Mouse (Mus musculus): ENCODE data around the gene F12. TPM values are rescaled to one million over a fixed set of nuclear protein-coding genes. Genes with fewer than 3 reads are reported as not detected.

The F12 gene
- total RNA-seq, 2 experiments from 2014 or later, result not detected

DNA sequence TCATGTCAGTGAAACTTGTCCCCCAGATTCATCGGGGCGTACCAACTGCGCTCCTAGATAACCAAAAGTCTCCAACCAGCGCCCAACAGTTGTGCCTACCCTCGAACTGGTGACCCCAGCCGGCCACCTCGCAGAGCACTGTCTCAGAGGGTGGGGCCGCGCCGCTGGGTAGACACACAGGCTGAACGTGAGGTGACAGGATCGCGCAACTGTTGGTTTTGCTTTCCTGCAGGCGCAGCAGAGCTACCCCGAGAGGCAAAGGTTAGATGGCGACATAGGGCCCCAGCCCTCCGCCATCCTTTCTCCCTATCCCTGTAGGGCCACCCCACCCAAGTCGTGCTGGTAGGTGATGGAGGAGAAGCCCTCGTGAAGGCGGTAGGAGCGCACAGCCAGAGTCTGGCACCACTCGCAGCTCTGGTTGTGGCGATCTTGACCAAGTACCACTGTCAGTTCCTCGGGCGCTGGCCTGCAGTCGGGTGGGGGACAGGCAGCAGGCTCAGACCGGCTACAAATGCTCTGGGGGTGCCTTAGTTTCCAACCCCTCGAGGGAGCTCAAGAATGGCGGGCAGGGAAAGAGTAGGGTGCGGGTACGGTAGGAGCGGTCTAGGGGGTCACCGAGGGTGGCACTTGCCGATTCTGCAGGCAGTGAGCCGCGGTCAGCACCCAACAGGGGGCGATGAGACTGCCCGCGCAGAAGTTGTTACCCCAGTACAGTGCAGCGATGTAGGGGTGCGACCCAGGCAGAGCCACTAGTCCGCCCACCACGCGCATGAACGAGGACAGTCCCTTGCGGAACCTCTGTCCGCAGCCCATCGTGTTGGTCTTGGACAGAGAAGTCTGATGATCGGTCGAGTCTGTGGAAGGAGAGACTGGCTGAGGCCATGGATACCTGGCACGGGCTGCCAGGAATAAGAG is 6.3 kb downstream of the F12 start:
- intact Hi-C loops (cut with DNase I; ENCODE audit: low total_unique reads), result loop anchor here (2.0 to 5.0 kb wide), 2 partner anchors 49 to 97 kb away; no protein-coding TSS in a partner anchor

DNA sequence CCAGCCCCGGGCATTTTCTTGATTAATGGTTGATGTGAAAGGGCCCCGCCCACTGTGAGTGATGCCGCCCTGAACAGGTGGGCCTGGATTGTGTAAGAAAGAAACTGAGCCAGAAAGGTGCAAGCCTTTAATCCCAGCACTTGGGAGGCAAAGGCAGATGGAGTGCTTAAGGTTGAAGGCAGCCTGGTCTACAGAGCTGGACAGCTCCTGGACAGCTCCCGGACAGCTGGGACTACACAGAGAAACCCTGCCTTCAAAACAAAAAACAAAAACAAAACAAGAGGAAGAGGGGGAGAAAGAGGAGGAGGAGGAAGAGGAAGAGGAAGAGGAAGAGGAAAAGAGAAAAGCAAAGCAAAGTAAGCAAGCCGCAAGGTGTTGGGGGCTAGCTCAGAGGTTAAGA is 7.5 kb downstream of the F12 start:
- intact Hi-C loops (cut with DNase I; ENCODE audit: low total_unique reads), result no loop called here
- no peak for DNase-seq

More for the DNA sequence above, 6.3 kb downstream of the F12 start:
- no peak for DNase-seq

DNA sequence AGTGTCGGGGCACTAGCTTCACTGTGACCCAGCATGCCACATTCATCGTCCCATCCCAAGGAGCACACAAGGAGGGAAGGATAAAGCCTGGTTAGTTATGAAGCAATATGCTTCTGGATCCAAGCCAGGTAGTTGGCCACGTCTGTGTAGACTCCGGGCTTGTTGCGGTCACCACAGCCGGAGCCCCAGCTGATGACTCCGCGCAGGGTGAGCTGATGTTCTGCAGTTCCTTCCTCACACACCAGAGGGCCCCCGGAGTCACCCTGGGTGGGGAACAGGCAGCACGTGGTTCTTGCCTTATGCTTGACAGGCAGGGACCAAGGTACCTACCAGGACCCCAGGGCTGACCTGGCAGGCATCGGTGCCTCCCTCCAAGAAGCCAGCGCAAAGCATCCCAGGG is 8.6 kb downstream of the F12 start:
- intact Hi-C loops (cut with DNase I; ENCODE audit: low total_unique reads), result no loop called here
- DNase-seq, result peak; percentile 88

DNA sequence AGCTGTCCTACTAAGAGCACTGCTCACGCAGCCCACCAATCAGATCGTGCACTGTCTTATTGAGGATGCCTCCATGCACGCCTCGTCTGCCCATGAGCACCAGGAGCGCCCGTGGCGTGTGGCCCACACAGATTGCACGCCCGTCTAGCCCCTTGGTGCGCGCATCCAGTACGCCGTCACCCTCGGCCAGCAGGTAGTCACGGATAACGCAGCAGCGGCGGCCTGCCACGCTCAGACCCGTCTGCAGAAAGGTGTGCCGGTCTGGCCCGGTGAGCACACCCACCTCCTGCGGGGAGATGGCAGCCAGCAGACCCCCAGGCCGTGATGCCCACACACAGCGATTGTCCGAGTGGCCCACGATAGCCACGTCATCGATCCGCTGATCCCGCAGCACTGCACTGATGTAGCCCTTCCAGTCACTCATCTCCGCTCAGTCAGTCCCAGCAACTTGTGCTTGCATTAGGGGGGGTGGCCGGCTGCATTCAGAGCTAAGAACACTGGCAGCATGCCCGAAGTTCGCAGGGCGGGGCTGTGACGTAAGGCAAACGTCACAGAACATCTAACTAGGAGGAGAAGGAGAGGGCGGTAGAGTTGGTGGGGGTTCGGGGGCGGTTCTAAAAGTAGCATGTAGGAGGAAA is 11.7 kb downstream of the F12 start, which contains the start of gene Pfn3:
TSS of gene Pfn3 (minus strand) at position 490 of the 638 bp plus-strand sequence.
- intact Hi-C loops (cut with DNase I; ENCODE audit: low total_unique reads), result no loop called here
- DNase-seq, result peak; percentile 28

DNA sequence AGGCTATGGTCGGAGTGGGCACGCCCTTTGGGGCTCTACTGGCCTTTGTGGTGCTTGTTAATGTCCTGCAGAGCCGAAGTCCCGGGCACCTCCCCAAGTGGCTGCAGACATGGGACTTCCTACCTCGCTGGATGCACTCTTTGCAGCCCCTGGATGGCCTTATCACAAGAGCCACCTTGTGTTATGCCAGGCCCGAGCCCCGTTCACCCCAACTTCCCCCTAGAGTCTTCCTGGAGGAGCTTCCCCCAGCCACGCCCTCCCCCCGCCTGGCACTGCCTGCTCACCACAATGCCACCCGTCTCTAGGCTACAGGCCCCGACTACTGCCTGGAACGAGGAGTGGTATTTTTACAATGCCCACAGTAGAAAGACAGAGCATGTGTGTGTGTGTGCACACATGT is 13.3 kb downstream of the F12 start:
- no peak for DNase-seq
- intact Hi-C loops (cut with DNase I; ENCODE audit: low total_unique reads), result no loop called here

DNA sequence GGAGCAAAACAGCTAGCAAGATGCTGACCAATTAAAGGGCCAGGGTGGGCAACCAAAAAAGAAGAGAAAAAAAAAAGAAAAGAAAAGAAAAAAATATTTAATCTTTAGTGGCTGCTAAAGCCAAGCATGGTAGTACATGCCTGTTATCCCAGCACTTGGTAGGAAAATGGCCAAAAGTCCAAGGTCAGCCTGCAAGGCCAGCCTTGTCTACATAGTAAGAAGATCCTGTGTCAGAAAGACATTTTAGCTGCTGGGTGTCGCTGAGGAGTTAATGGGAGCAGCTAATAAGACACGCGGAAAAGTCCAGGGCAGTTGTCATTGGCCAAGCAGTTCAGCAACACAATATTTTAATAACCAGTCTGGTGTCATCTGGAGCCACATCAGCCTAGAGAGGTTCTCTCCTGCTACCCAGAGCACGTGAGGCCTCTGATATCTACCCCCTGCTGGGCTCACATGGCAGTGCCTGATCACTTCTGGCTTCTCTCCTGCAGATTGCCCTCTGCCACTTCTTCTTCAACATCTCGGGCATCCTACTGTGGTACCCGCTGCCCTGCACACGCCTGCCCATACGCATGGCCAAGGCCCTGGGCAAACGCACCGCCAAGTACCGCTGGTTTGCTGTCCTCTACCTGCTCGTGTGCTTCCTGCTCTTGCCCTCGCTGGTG is 13.8 kb downstream of the F12 start:
- intact Hi-C loops (cut with DNase I; ENCODE audit: low total_unique reads), result no loop called here
- DNase-seq, result no peak

DNA sequence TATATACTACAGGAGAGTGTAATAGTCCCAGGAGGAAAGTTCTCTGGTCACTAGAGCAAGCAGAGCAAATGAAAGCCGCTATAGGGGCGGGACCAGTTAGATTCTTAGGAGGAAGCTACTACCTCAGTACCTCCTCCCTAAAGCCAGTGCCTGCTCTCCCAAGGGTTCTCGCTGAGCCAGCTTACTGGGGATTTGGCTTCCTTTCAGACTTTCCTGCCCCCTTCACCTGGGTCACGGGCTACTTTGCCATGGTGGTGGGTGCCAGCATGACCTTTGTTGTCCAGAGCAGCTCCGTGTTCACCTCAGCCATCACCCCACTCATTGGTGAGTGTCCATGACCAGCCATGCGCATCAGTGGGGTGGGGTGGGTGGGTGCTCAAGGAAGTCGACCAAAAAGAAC is 14.8 kb downstream of the F12 start:
- intact Hi-C loops (cut with DNase I; ENCODE audit: low total_unique reads), result no loop called here
- no peak for DNase-seq

DNA sequence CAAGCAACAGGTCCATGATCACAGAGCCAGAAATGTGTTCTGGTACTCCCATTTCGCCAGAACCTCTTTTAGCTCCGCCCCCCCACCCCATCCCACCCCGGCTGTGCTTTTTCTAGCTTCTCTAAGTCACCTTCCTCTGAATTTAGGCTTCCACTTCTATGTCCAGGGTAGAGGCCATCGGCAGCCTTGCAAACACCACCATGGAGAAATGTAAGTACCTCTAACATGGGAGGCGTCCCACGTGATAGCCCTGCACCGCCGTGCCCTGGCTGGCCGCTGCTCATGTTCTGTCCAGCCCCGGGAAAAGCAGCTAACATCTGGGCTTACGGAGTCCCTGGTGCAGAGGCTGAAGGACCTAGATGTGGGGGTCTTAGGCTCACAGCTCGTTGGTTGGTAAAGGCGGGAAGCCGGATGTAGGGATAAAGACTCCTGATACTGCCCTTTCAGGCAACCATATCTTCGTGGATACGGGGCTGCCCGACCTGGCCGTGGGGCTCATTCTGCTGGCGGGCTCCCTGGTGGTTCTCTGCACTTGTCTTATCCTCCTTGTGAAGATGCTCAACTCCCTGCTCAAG is 18.0 kb downstream of the F12 start:
- no peak for DNase-seq
- intact Hi-C loops (cut with DNase I; ENCODE audit: low total_unique reads), result loop anchor here (5.0 kb wide), 1 partner anchor 109 kb away; no protein-coding TSS in a partner anchor

DNA sequence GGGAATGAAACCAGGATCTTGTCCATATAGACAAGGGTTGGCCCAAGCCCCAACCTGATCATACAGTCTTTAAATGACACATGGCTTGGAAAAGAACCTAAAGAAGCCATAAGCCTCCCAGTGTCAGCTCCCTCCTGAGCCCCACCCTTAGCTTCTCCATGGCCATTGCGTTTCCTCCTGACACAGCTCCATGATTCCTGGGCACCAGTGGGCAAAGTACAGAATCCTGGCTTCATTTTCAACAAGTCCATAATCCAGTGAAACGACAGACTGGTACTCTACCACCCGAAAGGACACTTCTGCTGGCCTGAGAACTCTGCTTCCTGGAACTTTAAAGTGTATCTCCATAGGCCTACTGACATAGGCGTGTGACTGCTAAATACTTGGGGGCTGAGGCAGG is 19.3 kb downstream of the F12 start:
- no peak for DNase-seq
- intact Hi-C loops (cut with DNase I; ENCODE audit: low total_unique reads), result loop anchor here (5.0 kb wide), 1 partner anchor 110 kb away; no protein-coding TSS in a partner anchor

DNA sequence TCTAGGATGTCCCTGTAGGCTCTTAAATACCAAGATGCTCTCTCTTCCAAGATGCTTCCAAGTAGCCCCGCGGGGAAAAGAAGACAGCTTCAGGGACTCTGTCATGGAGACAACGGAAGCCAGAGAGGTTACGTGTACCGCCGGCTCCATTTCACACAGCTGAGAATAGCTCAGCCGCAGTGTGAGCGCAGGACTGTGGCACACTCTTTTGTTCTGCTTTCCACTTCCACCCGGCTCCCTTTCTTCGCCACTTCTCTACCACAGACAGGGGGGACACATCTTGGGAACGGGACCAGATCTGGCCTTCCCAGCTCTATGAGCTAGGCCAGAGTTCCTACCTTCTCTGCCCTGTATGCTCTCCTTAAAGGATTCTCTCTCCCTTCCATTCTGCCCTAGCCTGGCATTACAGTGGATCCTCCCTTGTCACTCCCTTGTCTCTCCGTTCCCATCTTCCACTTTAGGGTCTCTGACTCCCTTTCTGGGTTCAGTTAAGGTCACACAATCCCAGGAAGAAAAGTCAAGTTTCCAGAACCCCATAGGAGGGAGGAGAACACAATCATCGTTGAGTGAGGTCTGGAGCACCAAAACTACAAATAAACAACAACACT is 20.7 kb downstream of the F12 start:
- intact Hi-C loops (cut with DNase I; ENCODE audit: low total_unique reads), result loop anchor here (5.0 kb wide), 1 partner anchor 111 kb away; no protein-coding TSS in a partner anchor
- no peak for DNase-seq

DNA sequence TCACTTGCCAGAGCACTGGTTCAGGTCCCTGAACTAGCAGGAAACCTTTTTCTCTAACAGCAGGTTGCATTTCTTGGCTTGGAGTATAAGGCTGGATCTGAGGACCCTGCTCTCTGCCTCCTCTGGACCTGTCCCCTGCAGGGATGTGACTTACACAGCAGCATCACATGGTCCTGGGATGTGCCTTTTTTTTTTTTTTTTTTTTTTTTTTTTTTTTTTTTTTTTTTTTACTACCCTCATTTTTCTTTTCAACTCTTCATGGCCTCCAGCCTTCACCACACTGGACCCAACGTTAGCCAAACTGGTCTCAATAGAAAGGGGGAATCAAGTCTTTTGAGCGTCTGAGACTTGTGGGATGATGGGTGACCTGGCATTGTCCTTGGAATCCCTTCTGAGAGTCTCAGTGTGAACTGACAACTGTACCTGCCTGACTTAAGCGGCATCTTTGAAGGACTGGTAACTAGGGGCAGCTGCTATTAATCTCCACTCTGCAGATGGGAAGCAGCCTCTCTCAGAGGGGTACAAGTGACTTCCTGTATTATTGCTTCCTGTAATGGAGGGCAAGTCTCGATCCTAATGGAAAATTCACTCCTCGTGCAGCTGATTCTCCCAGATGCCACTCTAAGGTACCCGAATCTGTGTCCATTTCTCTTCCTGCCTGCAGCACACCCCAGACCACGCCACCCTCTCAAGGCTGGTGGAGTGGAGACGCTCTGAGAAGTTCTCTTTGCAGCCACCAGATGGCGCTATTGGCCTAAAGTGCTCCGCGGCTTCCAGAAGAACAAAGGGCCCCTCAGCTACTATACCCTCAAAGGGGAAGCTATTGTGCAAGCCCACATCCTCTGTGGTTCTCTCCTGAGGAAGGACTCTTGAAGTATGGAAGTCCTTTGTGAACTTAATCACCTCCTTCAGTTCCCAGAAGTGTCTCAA is 21.5 kb downstream of the F12 start:
- DNase-seq, result peak; percentile 70
- intact Hi-C loops (cut with DNase I; ENCODE audit: low total_unique reads), result loop anchor here (5.0 kb wide), 1 partner anchor 112 kb away; no protein-coding TSS in a partner anchor

DNA sequence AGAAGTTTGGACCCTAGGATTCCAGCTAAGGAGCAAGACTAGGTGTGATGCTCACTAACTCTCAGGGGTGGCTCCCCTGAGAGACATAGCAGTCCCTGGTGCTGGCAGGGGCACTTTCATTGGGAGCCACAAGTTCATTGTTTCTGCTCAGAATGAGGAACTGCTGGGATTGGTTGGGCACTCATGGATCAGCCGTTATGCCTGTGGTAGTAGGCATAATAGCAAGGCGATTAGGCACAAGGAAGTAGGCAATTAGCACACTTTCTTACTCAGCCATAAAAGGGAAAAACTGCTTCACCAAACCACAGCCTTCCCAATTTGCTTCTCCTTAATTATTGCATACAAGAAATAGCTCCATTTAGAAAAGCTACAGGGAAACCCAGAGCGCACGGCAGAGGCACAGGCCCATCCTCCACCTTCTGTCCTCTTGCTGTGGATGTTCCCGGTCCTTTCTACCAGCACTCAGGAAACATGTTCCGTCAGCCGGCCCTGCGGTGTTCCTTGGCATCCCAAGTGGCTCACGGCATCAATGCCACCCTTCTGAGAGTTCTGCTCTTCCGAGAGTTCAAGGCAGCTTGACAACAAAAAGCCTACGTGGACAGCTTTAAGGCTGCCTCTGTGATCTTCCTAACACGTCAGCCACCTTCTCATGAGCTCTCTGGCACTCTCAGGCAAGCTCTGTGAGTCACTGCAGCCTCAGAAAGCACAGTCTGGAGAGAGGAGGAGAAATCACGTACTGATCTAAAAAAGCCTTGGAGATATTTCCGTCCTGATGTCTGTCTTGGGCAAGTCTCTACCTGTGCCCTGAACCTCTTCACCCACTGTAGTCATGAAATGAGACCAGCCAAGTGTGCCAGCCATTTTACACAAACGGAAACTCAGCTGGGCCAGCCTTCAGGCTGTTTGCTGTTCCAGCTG is 22.4 kb downstream of the F12 start:
- no peak for DNase-seq
- intact Hi-C loops (cut with DNase I; ENCODE audit: low total_unique reads), result no loop called here

DNA sequence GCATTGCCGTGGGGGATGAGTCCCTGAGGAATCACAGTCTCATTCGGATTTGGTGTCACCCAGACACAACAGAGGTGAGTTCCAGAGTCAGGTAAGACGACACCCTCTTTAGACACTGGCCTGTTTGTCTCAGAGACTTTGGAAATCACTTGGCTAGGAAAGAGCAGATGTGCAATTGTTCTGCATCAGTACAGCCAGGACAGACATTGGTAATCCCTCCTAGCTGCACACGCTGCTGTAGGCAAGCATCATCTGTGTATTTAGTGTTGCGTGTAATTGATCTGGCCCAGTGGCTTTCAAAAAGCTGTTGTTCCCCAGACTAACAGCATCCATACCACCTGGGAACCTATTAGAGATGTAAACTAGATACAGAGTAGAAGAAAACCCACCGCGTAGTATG is 23.3 kb downstream of the F12 start:
- no peak for DNase-seq

DNA sequence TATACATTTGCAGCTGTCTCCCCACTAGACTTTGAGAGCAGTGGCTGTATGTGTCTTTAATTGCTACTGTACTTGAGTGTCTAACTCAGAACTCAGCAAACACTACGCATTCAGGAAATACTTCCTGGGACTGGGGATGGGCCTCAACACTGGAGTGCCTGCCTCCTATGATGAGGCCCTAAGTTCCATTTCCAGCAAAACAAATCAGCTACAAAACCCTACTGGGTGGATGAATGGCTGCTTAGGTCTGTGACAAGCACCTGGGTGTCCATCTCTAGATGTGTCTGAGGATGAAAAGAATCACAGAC is 26.6 kb downstream of the F12 start:
- intact Hi-C loops (cut with DNase I; ENCODE audit: low total_unique reads), result no loop called here
- no peak for DNase-seq

More for the DNA sequence above, 23.3 kb downstream of the F12 start:
- intact Hi-C loops (cut with DNase I; ENCODE audit: low total_unique reads), result no loop called here

DNA sequence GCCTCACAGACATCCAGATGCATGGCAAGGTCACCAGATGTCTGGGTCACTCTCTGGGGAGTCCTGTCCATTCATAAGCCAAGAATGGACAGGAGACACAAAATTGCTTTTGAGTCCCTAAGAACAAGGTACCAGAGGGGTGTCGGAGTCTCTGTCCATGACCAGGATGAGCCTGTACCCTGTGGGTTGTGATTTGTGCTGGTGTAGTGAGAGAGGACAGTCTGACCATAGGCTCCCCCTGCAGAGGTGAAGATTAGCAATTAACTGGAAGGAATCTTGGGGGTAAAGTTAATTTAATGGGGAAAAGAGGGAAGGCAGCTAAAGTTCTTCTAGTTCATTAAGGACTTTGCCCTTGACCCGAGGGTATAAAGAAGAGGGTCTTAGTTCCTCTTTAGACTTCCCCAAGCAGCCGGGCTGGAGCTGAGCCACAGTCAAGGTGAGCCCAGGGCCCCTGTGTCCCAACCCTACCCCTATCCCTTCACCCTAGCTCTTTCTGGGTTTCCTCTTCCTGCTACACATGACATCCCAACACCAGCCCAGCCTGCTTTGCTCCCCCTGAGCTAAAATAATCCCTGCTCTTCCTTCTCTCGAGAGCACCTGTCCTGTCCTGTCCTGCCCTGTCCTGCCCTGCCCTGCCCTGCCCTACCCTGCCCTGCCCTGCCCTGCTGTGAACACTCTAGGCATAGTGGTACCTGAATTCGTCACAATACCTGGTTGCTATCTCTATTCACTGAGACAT is 27.1 kb downstream of the F12 start:
- intact Hi-C loops (cut with DNase I; ENCODE audit: low total_unique reads), result no loop called here
- no peak for DNase-seq

DNA sequence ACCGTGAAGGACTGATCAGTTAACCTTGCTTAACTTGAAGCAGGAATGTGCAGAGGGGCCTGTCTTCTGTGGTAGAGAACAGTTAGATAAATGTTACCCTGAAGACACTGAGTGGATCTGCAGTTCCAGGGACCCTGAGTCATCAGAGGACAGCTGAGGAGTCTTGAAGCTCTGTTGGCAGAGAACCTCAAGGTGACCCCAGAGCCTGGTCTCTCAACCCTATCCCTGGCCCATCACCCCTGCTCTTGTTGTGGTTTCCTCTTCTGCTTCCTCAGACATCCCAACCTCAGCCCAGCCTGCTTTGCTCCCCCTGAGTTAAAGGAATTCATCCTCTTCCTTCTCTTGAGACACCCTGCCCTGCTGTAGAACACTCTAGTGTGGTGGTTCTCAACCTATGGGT is 28.5 kb downstream of the F12 start, which contains the start of gene Slc34a1:
TSS of gene Slc34a1 (plus strand) at position 100 of the 400 bp plus-strand sequence.
- DNase-seq, result no peak
- intact Hi-C loops (cut with DNase I; ENCODE audit: low total_unique reads), result no loop called here

DNA sequence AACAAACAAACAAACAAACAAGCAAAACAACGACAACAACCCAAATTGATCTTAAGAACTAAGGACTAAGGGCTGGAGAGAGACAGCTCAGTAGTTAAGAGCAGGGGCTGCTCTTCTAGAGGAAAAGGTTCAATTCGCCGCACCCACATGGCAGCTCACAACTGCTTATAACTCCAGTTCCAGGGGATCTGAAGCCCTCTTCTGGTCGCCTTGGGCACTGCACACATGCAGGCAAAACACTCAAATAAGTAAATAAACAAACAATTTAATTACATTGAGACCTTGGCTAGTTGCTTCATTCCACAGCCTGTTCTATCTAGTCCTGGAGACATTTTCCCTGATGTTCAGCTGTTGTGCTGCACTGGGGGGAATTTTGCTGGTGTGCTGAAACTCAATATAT is 33.7 kb downstream of the F12 start:
- intact Hi-C loops (cut with DNase I; ENCODE audit: low total_unique reads), result no loop called here
- no peak for DNase-seq
